8 mouse cellular contexts compared by ENCODE assay signal in the genomic region with DNA sequence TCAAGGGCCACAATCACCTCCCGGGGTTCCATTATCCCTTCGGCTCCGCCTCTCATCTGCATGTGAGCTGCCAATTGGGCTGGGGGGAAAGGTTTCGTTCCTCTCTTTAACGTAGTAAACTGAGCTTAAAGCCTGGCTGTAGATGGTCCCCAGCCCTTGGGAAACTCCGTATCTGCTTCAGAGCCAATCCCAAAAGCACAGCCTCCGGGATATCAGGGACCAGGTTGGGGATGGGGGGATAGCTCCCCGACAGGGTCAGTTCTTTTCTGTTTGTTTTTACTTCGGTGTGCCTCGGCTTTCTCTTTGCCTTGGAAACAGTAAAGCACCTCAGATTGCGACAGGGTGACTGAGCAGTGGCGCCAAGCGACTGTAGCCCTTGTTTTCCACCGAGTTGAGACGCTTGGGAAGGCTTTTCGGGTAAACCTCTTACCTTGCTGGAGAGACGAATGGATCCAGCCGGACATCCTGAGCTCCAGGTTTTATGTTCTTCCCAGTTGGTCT.
DNase-seq lines count a peak whose midpoint lies in the region; ATAC-seq lines count a peak whose summit lies in the region.
"Had no signal": no experiment of that assay in that cellular context is flagged by ENCODE, and none has a peak within 500 bp of the region (broad histone marks: within the 10 kb centered on the region; RNA-seq: fewer than 3 reads in every experiment).

No protein-coding gene starts in this region.

- peak overlapping the region; percentile 49 for H3K9ac ChIP-seq in forebrain, embryonic 11.5 days (ENCODE audit: low read length)
- no peak overlapping the region for H3K9ac ChIP-seq in liver, embryonic 12.5 days

- H3K4me1 ChIP-seq in forebrain, embryonic 11.5 days (replicated peaks; ENCODE audit: control insufficient read depth, insufficient read depth, low read length), result peaks cover 11% of the 10 kb centered on the region; the same call in 1 of the 2 replicates
- no peaks in the 10 kb centered on the region for H3K4me1 ChIP-seq in liver, embryonic 12.5 days

- no peak overlapping the region for H3K27ac ChIP-seq in forebrain, embryonic 11.5 days (ENCODE audit: low read depth, low read length)
- no peak overlapping the region for H3K27ac ChIP-seq in liver, embryonic 12.5 days

- no peaks in the 10 kb centered on the region for H3K36me3 ChIP-seq in forebrain, embryonic 11.5 days (ENCODE audit: control insufficient read depth, insufficient read depth, low read length)
- no peaks in the 10 kb centered on the region for H3K36me3 ChIP-seq in liver, embryonic 12.5 days

- H3K4me2 ChIP-seq in forebrain, embryonic 11.5 days (ENCODE audit: low read depth, low read length, severe bottlenecking), result peak overlapping the region; percentile 51
- peak overlapping the region; percentile 53 for H3K4me2 ChIP-seq in liver, embryonic 12.5 days

- peak; percentile 19 for DNase-seq in thymus, postnatal 14 days
- no peak for DNase-seq in thymus, adult 18-20 months
- DNase-seq in forebrain, embryonic 11.5 days (ENCODE audit: low spot score), result no peak
- no peak for DNase-seq in frontal cortex, postnatal 14 days (ENCODE audit: low spot score in 2 of 2)
- no peak for DNase-seq in layer of hippocampus, adult 8-10 months (ENCODE audit: low spot score in 2 of 2)

- H3K4me3 ChIP-seq in forebrain, embryonic 11.5 days (ENCODE audit: low read depth, low read length), result peak overlapping the region; percentile 13
- peak overlapping the region; percentile 32 for H3K4me3 ChIP-seq in liver, embryonic 12.5 days
- H3K4me3 ChIP-seq: myocyte had no signal

- no peaks in the 10 kb centered on the region for H3K9me3 ChIP-seq in forebrain, embryonic 11.5 days (ENCODE audit: control insufficient read depth, low read length)
- no peaks in the 10 kb centered on the region for H3K9me3 ChIP-seq in liver, embryonic 12.5 days (replicated peaks)

- peak; percentile 57; the same call in 1 of the 2 replicates for ATAC-seq in forebrain, embryonic 11.5 days (replicated peaks; ENCODE audit: low FRiP score)
- ATAC-seq in liver, embryonic 12.5 days, result no peak
- no peak for ATAC-seq in cerebellum, adult (ENCODE audit: insufficient number of reproducible peaks, low FRiP score, low TSS enrichment)

- under 1% methylated on average over 18 of the region's 18 CpGs for WGBS in forebrain, embryonic 11.5 days
- WGBS in liver, embryonic 12.5 days (ENCODE audit: insufficient replicate concordance), result under 1% methylated on average over 18 of the region's 18 CpGs

- H3K27me3 ChIP-seq in forebrain, embryonic 11.5 days (ENCODE audit: control insufficient read depth, insufficient read depth, low read length), result peaks cover 4% of the 10 kb centered on the region; the same call in 1 of the 2 replicates
- H3K27me3 ChIP-seq in liver, embryonic 12.5 days (replicated peaks), result peaks cover 35% of the 10 kb centered on the region
